Comparison of ENCODE assay signal across 11 mouse cellular contexts in the genomic region with DNA sequence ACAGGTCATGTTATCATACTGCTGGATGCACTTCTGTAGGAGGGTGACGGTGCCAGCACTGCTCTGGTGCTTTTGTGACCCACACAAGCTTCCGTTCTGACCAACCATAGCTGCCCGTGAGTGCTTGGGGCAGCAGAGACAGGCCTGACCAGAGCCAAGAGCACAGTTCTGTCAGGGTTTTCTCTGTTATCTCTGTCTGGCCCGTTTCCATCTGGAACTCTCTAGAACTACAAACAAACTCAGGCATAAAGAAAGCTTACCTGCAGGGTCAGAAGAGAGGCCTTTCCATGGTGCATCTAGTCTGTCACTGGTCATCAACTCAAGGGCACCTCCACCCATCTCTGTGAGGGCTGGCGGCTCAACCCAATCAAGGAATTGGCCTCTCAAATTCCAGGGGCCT.
"Had no signal": no experiment of that assay in that cellular context is flagged by ENCODE, and none has a peak within 500 bp of the region (broad histone marks: within the 10 kb centered on the region; RNA-seq: fewer than 3 reads in every experiment).

No protein-coding gene starts in this region.

- H3K9ac ChIP-seq: liver, embryonic 13.5 days; liver, postnatal 0 days; midbrain, embryonic 15.5 days; neural tube, embryonic 12.5 days had no signal

- ATAC-seq: liver, postnatal 0 days; midbrain, embryonic 15.5 days had no signal

- H3K4me2 ChIP-seq: liver, embryonic 13.5 days; midbrain, embryonic 11.5 days; midbrain, embryonic 15.5 days; neural tube, embryonic 12.5 days had no signal

- H3K4me3 ChIP-seq: limb, embryonic 10.5 days; liver, embryonic 13.5 days; midbrain, embryonic 15.5 days; neural tube, embryonic 12.5 days had no signal

- DNase-seq: kidney, adult 8-10 months; kidney, postnatal 25 days; layer of hippocampus, adult 9-11 months; liver, embryonic 13.5 days; liver, postnatal 0 days; thymus, postnatal 4 days had no signal

- H3K27me3 ChIP-seq: liver, embryonic 13.5 days; midbrain, embryonic 15.5 days; neural tube, embryonic 12.5 days had no signal

- H3K9me3 ChIP-seq: limb, embryonic 10.5 days; liver, embryonic 13.5 days; midbrain, embryonic 15.5 days; neural tube, embryonic 12.5 days had no signal

- H3K27ac ChIP-seq: limb, embryonic 10.5 days; liver, embryonic 13.5 days; midbrain, embryonic 15.5 days; neural tube, embryonic 12.5 days; stomach, postnatal 0 days had no signal

- H3K36me3 ChIP-seq: limb, embryonic 10.5 days; liver, embryonic 13.5 days; midbrain, embryonic 15.5 days; neural tube, embryonic 12.5 days had no signal
